Mouse (Mus musculus) right cerebral cortex, adult 18-20 months (tissue): ENCODE measurements around the gene Gm10663.

Source experiments
- DNase-seq: peaks from one replicate; pipeline ENCODE4 v3.0.0; 2022; ENCODE audit warnings: mixed read lengths

Gene Gm10663

DNA sequence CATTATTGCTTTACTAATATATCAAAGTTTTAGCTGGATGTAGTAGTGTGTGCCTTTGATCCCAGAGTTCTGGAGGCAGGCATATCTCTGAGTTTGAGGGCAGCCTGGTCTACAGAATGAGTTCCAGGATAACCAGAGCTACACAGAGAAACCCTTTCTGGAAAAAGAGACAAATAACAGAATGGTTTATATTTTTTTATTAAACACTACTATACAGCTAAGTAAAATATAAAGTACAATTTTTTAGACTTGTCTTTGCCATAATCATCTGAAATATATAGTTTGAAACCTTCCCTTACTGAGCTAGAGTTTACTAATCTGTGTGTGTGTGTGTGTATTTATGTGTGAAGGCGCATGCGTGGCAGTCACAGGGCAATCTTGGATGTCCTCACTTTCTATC, at the start of gene Gm10663:
Gene Gm10663, plus strand, starts transcription at position 301 of the 400 bp plus-strand sequence.
- DNase-seq: no peak

DNA sequence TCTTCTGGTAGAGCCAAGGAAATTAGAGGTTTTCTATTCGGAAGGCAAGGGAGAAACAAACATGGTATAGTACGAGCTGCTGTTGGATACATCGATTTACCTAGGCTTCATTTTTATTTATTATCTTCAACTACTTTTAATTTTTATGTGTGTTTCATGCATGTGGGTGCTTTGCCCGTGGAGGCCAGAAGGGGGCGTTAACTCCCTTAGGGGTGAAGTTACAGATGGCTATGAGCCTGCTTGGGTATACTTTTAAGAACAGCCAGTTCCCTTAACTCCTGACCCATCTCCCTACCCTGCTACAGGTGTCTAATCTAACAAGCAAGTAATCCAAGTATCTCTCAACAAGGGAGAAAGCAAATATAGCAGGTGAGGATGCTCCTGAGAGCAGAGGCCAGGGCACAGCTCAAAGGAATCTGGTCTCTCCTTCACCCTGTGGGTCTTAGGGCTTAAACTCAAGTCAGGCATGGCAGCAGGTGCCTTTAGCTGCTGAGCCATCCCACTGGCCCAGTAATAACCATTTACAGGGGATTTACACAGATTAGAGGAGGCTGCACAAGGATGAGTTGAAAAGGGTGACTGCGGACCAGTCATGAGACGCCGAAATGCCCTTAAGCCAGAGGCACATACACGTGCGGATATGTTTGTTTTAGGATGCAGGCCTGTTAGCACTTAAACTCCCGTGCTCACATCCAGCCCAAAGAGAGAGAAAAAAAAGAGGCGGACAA, 45.7 kb upstream of the Gm10663 start:
- no peak for DNase-seq

DNA sequence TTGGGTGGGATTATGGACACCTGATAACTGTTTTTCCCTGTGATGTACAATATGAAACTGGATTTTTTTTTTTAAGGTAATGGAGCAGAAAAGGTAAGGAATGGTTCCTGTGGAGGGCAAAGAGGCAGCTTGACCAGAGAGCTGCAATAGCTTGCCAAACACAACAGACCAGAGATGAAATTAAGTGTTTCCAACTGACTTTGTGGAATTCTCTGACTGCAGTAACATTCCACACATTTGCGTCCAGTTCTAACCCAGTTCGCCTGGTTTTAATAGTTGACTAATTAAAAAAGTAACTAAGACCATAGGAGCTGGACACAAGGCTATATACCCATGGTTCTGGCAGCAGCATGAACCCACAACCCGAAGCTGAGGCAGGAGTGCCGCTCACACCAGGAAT, 45.1 kb upstream of the Gm10663 start:
- DNase-seq: no peak

DNA sequence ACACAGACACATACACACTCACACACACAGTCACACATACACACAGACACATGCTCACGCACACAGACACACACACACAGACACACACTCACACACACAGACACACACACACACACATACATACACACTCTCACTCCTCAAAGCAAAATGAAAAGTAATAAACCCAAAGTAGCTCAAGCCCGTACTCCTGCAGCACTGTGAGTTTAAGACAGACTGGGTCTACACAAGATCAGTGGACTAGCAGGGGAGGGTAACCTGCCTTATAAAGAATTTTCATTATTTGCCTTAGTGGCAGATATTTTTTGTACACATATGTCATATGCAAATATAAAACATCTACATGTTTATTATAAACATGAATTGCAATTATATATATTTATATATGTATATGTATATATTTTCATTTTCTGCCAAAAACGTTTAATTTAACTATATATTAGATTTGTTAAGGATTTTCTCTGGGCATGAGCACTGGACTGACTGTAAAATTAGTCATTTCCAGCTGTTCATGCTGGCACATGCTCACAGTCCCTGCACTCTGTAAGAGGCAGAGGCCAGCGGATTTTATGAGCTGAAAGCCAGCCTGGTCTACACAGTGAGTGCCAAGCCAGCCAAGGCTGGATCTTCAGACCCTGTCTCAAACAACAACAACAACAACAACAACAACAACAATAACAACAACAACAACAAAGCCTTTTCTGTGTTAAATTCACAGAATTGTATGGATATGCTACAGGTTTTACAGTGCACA, 43.9 kb upstream of the Gm10663 start:
- DNase-seq: no peak

DNA sequence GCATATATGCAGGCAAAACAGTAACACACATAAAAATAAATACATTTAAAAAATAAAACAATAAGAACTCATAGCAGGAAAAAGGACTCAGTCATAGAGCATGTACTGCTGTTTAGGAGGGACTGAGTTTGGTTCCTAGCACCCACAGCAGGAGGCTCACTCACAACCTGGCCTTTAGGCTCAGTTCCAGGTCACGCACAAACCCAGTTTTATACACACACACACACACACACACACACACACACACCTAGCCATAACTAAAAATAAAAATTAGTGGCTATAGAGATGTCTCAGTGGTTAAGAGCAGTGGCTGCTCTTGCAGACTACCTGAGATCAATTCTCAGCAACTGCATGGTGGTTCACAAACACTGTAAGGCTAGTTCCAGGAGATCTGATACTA, 42.7 kb upstream of the Gm10663 start:
- no peak for DNase-seq

DNA sequence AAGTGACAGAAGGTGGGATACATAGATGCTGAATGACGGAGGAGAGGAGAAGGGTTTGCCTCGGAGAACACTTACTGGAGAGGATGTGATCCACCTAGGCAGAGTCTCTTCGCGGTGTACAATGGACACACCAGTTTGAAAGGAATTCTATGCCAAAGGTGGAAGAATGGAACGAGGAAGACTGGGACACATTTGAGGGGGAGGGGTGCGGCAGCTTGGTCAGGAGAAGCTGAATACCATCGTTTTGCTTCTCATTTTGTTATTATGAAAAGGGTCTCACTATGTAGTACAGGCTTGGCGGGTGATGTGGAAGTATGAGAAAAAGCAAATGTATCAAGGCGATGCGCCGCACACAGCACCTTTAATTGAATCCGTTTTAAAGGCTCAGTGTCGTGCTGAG, 41.8 kb upstream of the Gm10663 start:
- DNase-seq: no peak

DNA sequence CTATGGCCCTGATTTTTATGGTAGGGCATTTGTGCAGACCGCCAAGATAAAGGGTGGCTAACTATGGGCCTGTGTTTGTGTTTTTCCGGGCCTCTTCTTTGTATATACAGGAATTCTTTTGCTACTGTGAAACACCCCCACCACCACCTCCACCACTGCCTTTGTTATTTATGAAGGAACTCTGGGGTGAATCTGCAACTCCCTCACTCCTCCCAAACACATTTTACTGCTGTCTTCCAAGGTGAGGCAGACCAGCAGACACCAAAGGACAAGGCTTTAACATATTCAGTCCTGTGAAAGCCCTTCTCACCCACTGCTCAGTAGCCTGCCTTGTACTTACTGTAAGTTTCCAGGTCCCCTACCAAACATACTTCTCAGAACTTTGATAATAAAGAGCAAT, 40.7 kb upstream of the Gm10663 start:
- no peak for DNase-seq

DNA sequence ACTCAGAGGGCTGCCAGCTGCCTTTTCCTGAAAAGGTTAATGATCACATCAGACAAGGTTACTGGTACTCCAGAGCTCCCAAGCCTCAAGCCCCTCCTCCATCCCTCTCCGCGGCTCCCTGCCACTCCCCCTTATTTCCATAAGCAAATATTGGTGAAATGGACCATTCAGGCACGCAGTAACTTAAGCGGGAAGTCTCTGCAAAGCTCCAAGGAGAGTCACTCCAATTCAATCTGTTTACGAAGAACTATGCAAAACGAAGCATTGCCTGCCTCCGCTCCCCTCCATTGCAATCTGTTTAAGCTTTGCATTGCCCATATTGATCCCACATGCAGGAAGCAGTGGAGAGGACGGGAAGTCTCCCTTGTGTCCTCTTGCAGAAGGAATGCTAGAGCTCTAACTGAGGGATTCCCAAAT, 37.7 kb upstream of the Gm10663 start, which contains the start of gene Apela:
Gene Apela, minus strand, starts transcription at position 220 of the 417 bp plus-strand sequence.
- no peak for DNase-seq

DNA sequence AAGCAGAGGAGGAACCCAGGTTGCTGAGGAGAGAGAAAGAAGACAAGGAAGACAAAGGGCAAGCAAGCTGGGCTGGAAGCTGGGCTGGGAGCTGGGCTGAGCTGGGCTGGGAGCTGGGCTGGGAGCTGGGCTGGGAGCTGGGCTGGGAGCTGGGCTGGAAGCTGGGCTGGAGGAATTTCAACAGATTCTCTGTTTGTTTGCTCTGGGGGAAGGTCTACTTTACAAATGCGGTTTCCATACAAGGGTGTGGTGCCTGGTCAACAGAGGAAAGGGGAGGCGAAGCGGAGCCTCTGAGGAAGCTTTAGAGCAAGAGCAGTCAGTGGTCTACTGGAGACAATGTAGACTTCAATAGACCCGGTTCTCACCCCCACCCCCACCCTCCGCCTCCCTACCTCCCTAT, 28.3 kb upstream of the Gm10663 start:
- DNase-seq: no peak

DNA sequence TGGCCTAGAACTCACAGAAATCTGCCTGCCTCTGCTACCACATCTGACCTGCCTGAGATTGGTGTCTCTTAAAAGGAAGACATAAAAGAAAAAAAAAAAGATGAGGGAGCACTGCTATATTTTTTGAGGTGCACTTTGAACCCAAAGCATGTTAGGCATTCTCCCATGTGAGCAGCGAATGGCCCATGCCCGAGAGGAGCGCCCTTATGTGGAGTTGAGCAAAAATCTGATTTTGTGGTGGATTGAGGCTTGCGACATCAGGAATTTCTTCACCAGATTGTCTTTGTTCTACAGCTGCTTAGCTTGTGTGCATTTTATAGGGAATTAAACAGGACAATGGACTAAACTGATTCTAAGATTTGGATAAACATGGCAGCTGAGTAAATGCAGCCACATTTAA, 27.6 kb upstream of the Gm10663 start:
- no peak for DNase-seq

DNA sequence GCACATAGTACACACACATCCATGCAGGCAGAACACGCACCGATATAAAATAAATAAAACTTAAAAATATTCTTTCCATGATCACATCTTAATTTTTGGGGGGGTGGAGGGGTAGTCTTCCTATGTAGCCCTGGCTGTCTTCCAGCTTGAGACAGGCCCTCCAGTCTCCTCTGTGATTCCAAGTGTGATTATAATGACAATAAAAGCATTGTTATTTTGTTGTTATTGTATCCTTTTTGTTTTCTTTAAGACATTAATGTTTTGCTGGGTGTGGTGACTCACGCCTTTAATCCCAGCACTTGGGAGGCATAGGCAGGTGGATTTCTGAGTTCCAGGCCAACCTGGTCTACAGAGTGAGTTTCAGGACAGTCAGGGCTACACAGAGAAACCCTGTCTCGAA, 27.0 kb upstream of the Gm10663 start:
- DNase-seq: no peak

DNA sequence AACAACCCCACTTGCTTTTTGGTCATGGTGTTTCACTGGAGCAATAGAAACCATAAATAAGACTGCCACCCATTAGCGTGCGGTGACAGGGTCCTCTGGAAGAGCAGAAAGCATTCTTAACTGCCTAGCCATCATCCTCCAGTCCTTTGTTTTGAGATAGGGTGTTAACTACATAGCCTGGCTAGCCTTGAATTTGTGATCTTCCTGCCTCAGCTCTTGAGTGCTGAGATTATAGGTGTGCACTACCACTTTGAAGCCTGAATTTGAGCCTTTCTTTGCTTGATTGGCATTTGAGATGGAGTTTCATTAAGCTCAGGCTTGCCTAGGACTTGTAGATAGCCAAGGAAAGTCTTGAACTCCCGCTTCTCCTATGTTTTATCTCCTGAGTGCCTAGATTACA, 21.3 kb upstream of the Gm10663 start:
- no peak for DNase-seq

DNA sequence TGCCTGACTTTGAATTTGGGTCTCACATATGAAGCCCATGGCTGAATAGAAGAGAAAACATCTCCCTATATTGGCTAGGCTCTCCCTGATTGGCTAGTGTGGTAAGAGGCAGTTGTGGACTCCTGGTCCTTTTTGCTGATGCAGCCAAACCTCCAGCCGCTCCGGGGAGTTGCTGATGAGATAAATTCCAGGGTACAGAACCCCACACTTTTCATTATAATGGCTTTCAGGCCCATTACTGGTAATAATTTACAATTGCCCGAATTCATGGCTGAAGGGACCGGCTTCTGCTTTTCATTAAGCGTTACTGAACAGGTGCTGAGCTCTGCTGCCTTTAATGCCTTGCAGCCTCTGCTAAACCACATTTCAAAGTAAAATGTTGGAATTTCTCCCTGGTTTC, 20.9 kb upstream of the Gm10663 start:
- DNase-seq: no peak

DNA sequence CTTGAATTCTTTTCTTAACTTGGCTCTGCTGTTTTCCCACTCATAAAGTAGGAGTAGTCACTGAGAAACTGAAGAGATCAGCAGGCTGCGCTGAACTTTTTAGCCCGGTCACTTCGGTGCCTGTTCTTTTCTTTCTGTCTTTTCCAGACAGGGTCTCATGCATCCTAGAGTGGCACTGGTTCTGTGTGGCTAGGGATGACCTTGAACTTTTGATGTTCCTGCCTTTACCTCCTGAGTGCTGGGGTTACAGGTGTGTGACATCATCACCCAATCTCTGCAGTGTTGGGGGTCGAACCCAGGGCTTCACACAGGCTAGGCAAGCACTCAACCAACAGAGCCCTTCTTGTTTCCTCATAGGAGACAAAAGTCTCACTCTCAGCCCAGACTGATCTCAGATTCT, 18.1 kb upstream of the Gm10663 start:
- DNase-seq: no peak

DNA sequence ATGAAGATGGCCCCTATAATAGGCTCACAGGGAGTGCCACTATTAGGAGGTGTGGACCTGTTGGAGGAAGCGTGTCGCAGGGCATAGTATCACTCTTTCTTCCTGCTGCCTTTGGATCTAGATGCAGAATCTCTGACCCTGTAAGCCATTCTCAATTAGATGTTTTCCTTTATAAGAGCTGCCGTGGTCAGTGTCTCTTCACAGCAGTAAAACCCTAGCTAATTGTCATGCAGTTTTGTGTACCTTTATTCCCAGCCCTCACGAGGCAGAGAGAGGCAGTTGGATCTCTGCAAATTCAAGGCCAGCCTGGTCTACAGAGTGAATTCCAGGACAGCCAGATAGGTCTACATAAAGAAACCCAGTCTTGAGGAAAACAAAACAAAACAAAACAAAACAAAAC, 12.6 kb upstream of the Gm10663 start:
- DNase-seq: no peak

DNA sequence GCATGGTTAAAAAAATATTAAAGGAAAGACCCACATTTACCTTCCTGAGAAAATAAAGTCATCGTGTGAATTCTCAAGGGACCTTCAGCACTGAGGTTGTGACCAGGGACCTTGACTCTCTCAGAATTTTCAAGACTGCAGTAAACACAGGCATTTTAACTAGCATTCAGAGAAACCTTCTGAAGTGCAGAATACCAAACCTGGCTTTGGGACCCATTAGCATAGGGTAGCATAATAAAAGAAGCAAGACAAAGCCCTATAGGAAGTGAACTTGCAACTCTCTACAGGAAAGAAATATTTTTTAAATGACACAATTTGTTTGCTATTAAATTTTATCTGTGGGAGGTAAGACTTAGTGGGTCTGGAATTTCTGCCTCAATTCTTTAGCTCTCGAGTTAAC, 10.8 kb upstream of the Gm10663 start:
- DNase-seq: no peak

DNA sequence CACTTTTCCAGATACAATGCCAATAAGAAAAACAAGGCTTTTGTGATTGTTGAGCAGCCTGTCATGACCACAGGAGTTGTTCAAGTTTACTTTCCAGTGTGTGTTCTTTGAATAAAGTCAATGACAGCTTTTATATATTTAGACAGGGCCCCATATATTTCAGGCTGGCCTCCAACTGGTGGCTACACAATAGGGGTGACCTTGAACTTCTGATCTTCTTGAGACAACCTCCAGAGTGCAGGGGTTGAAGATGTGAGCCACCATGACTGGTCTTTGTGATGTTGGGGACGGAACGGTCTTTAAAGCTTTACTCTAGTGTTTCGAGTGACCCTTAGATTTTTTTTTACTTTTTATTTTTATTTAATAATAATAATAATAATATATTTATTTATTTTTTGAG, 9.2 kb upstream of the Gm10663 start:
- no peak for DNase-seq

DNA sequence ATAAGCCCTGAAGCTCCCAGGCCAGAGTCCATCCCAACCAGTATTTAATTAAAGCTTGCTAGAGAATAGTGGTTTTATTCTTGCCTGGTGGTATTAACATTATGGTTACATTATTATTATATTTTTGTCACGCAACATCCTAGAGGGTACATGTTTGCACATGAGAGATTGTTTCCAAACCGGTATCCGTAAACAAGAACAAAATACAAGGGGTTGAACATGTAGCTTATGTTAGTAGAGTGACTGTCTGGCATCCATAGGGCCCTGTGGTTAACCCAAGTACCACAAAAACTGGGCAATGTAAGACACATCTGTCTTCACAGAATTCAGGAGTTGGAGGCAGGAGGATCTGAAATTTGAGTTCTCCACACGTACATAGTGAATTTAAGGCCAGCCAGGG, 7.8 kb upstream of the Gm10663 start:
- DNase-seq: no peak

DNA sequence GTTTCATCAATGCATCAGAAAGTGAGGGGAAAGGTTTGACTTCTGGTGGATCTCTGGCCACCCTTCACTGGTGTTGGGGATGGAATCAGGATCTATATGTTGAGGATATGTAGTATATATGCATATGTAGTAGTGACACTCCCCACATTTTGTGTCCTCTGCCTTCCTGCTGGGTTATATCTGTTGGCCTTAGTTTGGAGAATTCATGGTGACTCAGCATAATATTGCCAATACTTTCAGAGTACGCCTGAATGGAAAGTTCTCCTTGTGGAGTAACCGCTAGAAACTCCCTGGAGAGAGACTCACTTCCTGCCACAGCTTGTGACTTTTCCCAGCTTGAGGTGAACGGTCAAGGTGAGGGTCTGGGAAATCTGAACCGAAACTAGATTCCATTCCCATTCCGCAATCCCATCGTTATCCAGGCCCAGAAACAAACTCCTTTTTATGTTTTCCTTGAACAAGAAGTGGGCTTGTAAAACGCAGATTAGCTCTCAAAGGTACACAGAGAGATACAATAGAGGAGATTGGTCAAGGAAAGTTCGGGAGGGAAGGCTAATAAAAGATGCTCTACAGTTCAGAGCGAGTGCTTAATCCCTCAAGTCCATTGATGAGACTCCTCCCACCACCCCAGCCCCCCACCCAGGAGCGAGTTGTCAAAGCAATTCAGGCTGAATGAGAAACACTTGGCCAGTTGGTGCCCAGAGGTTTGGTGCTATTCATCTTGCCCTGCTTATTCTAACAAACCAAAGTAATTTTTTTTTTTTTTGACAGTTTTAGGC, 7.0 kb upstream of the Gm10663 start:
- DNase-seq: no peak

DNA sequence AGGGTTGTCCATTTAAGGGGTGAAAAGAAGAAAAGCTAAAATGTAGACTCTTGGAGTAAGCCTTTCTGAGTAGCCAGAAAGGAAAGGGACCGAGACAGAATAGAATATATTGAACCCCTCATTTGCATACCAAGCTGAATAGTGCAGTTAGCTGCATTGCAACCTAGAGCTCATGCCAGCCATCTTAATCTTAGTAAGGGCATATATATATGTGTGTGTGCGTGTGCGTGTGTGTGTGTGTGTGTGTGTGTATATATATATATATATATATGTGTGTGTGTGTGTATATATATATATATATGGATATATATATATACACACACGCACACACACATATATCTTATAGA, 6.4 kb upstream of the Gm10663 start:
- DNase-seq: no peak

DNA sequence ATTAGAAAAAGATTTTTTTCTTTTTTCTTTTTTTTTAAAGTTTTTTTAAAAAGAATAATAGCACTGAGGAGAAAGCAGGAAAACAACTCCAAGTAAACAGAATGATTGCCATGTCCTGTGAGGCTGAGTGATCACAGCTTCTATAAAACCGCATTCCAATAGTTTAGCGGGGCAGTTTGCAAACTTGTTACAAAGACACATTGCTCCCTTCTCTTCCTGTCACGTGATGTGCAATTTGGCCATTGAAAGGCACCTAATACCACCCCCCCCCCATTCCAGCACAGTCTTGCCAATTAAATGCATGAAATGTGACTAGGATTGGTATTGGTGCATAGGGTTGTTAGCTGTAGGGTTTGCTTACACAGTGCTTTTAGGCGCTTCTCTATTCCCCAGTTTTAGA, 3.8 kb upstream of the Gm10663 start:
- no peak for DNase-seq

DNA sequence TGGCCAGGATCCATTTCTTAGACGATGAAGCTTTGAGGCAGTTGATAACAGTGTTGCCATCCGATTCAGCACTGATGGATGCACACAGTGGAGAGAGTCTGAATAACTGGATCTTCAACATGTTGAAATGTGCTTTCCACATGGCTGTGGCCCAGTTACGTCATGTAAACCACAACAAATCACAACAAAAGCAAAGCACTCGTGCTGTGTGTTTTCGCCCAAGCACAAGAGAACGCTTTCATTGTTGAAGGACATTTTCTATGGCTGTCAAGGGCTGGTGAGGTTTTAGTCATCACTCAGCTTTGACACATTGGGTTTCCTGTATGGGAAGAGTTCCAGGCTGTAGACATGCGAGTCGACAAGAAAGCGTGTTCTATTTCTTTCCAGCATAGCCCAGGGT, 5.9 kb downstream of the Gm10663 start:
- DNase-seq: no peak

DNA sequence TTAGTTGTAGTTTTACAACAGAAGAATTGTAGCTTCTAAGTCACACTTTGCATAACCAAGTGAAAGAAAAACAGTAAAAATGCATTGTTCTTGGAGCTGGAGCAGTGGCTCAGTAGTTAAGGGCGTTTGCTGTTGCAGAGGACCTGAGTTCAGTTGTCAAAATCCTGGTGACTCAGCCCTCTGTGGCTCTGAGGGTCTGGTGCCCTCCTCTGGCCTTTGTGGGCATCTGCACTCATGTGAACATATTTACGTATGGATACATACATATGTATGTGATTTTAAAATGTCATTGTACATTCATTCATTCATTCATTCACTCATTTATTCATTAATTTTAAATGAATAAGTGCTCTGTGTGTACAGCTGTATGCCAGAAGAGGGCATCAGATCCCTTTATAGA, 10.8 kb downstream of the Gm10663 start:
- DNase-seq: no peak

DNA sequence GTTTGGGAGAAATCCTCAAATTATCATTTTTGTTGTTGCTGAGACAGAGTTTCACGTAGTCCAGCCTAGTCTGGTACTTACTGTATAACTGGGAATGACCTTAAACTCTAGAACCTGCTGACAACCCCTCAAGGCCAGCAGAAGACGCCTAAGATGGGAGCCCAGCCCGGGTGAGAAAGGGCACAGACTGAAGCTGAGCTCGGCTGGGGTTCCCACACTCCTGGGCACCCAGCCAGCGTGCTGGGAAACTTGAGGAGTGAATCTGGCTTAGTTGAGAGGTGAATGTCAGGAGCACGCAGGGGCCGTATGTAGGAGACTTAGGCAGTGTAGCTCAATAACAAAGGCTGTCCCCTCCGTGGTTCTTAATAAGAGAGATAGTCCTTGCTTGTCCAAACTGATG, 12.9 kb downstream of the Gm10663 start:
- no peak for DNase-seq
